Comparison of ENCODE assay signal across 11 mouse cellular contexts in genomic region chr7:133067321-133067841, GRCm38 (mm10). TPM values are rescaled to one million over a fixed set of nuclear protein-coding genes. Genes with fewer than 3 reads are reported as not detected.
A peak's percentile ranks its signal among the peaks of the same experiment; 100 is the strongest.
DNase-seq lines count a peak whose midpoint lies in the region; ATAC-seq and TF ChIP-seq lines count a peak whose summit lies in the region.
"Had no signal": no experiment of that assay in that cellular context is flagged by ENCODE, and none has a peak within 500 bp of the region (broad histone marks: within the 10 kb centered on the region; RNA-seq: fewer than 3 reads in every experiment).

No protein-coding gene starts in this region.

- DNase-seq in lung, embryonic 14.5 days, result no peak
- no peak for DNase-seq in lung, postnatal 36 days
- DNase-seq in heart, embryonic 10.5 days (ENCODE audit: low spot score), result peak; percentile 81
- peak; percentile 26 for DNase-seq in limb, embryonic 11.5 days (ENCODE audit: low spot score)
- DNase-seq in adrenal gland, adult 2 months, result no peak
- no peak for DNase-seq in urinary bladder, adult 18-20 months (ENCODE audit: low spot score in 2 of 2)
- no peak for DNase-seq in ovary, postnatal 10 days (ENCODE audit: low spot score)
- DNase-seq: adrenal gland, postnatal 36 days had no signal

- TF ChIP-seq CTCF in lung, embryonic 14.5 days (IDR thresholded peaks at IDR 0.05; ENCODE audit: low read depth), result no peak

- no peak overlapping the region for H3K9ac ChIP-seq in lung, embryonic 14.5 days
- H3K9ac ChIP-seq in limb, embryonic 11.5 days (ENCODE audit: low read length), result no peak overlapping the region
- H3K9ac ChIP-seq: limb, embryonic 13.5 days had no signal

- no peak overlapping the region for H3K4me3 ChIP-seq in lung, embryonic 14.5 days (ENCODE audit: low read depth, low read length)
- H3K4me3 ChIP-seq in heart, embryonic 10.5 days, result no peak overlapping the region
- H3K4me3 ChIP-seq in limb, embryonic 11.5 days (ENCODE audit: low read depth, low read length), result no peak overlapping the region
- H3K4me3 ChIP-seq: limb, embryonic 13.5 days had no signal

- no peaks in the 10 kb centered on the region for H3K27me3 ChIP-seq in lung, embryonic 14.5 days (ENCODE audit: insufficient read depth, low read length)
- no peaks in the 10 kb centered on the region for H3K27me3 ChIP-seq in heart, embryonic 10.5 days (ENCODE audit: insufficient read depth, poor library complexity, severe bottlenecking)
- no peaks in the 10 kb centered on the region for H3K27me3 ChIP-seq in limb, embryonic 11.5 days (ENCODE audit: control insufficient read depth, insufficient read depth, low read length)
- H3K27me3 ChIP-seq: limb, embryonic 13.5 days had no signal

- no peak for ATAC-seq in lung, embryonic 14.5 days (ENCODE audit: insufficient read depth)
- no peak for ATAC-seq in limb, embryonic 11.5 days (ENCODE audit: insufficient number of reproducible peaks, low FRiP score, low TSS enrichment, low read depth)

- H3K27ac ChIP-seq in lung, embryonic 14.5 days (ENCODE audit: low read depth), result peak overlapping the region; percentile 24; the same call in 1 of the 2 replicates
- H3K27ac ChIP-seq in heart, embryonic 10.5 days, result peak overlapping the region; percentile 75
- H3K27ac ChIP-seq in limb, embryonic 11.5 days (replicated peaks; ENCODE audit: low read depth, low read length), result no peak overlapping the region
- H3K27ac ChIP-seq: limb, embryonic 13.5 days had no signal

- WGBS in lung, embryonic 14.5 days, result 72% methylated on average over 7 of the region's 7 CpGs
- whole genome bisulfite sequencing in heart, embryonic 10.5 days, result 48% methylated on average over 7 of the region's 7 CpGs
- 43% methylated on average over 7 of the region's 7 CpGs for WGBS in limb, embryonic 11.5 days

- H3K36me3 ChIP-seq in lung, embryonic 14.5 days (ENCODE audit: insufficient read depth), result peaks cover 40% of the 10 kb centered on the region
- peaks cover 49% of the 10 kb centered on the region for H3K36me3 ChIP-seq in heart, embryonic 10.5 days
- H3K36me3 ChIP-seq in limb, embryonic 11.5 days (ENCODE audit: control insufficient read depth, insufficient read depth, low read length), result no peaks in the 10 kb centered on the region; the same call in none of the 2 replicates

- H3K4me1 ChIP-seq in lung, embryonic 14.5 days (ENCODE audit: insufficient read depth), result no peaks in the 10 kb centered on the region
- peaks cover 67% of the 10 kb centered on the region for H3K4me1 ChIP-seq in heart, embryonic 10.5 days
- H3K4me1 ChIP-seq in limb, embryonic 11.5 days (ENCODE audit: control insufficient read depth, insufficient read depth, low read length), result peaks cover 5% of the 10 kb centered on the region; the same call in 1 of the 2 replicates

- no peak overlapping the region for H3K4me2 ChIP-seq in lung, embryonic 14.5 days
- no peak overlapping the region for H3K4me2 ChIP-seq in limb, embryonic 11.5 days (ENCODE audit: low read depth, severe bottlenecking)
- H3K4me2 ChIP-seq: limb, embryonic 13.5 days had no signal

- no peaks in the 10 kb centered on the region for H3K9me3 ChIP-seq in lung, embryonic 14.5 days (ENCODE audit: low read depth, low read length)
- no peaks in the 10 kb centered on the region for H3K9me3 ChIP-seq in heart, embryonic 10.5 days
- H3K9me3 ChIP-seq in limb, embryonic 11.5 days (ENCODE audit: control insufficient read depth, low read length), result no peaks in the 10 kb centered on the region
- H3K9me3 ChIP-seq: limb, embryonic 13.5 days had no signal

RNA-seq across cellular contexts. Expression of gene Fgfr2, which starts 55.8 kb away (rescaled TPM):
- 174 and 179 TPM in 2 replicates for polyA plus RNA-seq in lung, embryonic 14.5 days (2014; fragmentation: Nextera tagmentation; extraction: Ambion mirVana)
- 23.6 and 46.6 TPM in 2 replicates for polyA plus RNA-seq in heart, embryonic 10.5 days (2016; fragmentation: Nextera tagmentation; extraction: Ambion mirVana)
- 60.1 and 72.1 TPM in 2 replicates for polyA plus RNA-seq in limb, embryonic 11.5 days (2014; fragmentation: Nextera tagmentation; extraction: Ambion mirVana)
- total RNA-seq in adrenal gland, adult 2 months (2021), result 100 to 1,000 TPM; 178 to 245 TPM
- polyA plus RNA-seq in adrenal gland, adult 2 months (2012; rRNA removed), result 47.1 and 48.0 TPM in 2 replicates
- total RNA-seq: hematopoietic stem cell, adult 5-6 weeks; MEL had no signal

RNA-seq across cellular contexts. Expression of gene Ctbp2, which starts 56.8 kb away (rescaled TPM):
- 124 and 128 TPM in 2 replicates for polyA plus RNA-seq in lung, embryonic 14.5 days (2014; fragmentation: Nextera tagmentation; extraction: Ambion mirVana)
- polyA plus RNA-seq in heart, embryonic 10.5 days (2016; fragmentation: Nextera tagmentation; extraction: Ambion mirVana), result 60.1 and 75.7 TPM in 2 replicates
- 141 and 144 TPM in 2 replicates for polyA plus RNA-seq in limb, embryonic 11.5 days (2014; fragmentation: Nextera tagmentation; extraction: Ambion mirVana)
- 10 to 100 TPM; 54.4 to 65.3 TPM for total RNA-seq in adrenal gland, adult 2 months (2021)
- 52.8 and 53.2 TPM in 2 replicates for polyA plus RNA-seq in adrenal gland, adult 2 months (2012; rRNA removed)

Comparison
In these comparisons a context has a peak if more than half of its experiments do, and no peak if none do; other contexts are left out.
1. DNase-seq: peak in heart, embryonic 10.5 days (single experiment) and limb, embryonic 11.5 days (single experiment); none in lung, embryonic 14.5 days (single experiment), lung, postnatal 36 days (single experiment), adrenal gland, adult 2 months (single experiment), urinary bladder, adult 18-20 months (0 of 2) and ovary, postnatal 10 days (single experiment).